Mouse (Mus musculus) gastrocnemius, postnatal 36 days (tissue): Measurements from ENCODE around the gene Ppp1r36. TPM values are rescaled to one million over a fixed set of nuclear protein-coding genes. Genes with fewer than 3 reads are reported as not detected.
"Not testable (repeated sequence)": the region's sequence is repeated elsewhere in the genome, so short reads cannot be mapped to it uniquely, and the experiment has no call there.

Source experiments
- DNase-seq, 2 experiments: peaks; one replicate each; pipeline ENCODE4 v3.0.0; 2022
- intact Hi-C: fragments of 180-260 bp; cut with DNase I; formaldehyde crosslinking; loops from one replicate; pipeline ENCODE4 v1.15.1; 2025
- total RNA-seq, 2 experiments: library from RNA; stranded (reverse); gene quantifications; 2 replicates each; pipeline ENCODE4 v1.2.3; 2021

Ppp1r36 gene
- total RNA-seq, 2 experiments from 2014 or later = not detected

- DNase-seq = no peak
- intact Hi-C loops = no loop called here
Measured at GRCm38 (mm10) chr12:76435549-76435948, 18.2 kb downstream of the Ppp1r36 start.

GRCm38 (mm10) chr12:76443488-76443887 is 26.1 kb downstream of the Ppp1r36 start:
- DNase-seq, intact Hi-C loops: not testable (repeated sequence)

GRCm38 (mm10) chr12:76444359-76444772 is 27.0 kb downstream of the Ppp1r36 start:
- intact Hi-C loops = no loop called here
- DNase-seq = no peak

- intact Hi-C loops = no loop called here
- no peak for DNase-seq
Measured at GRCm38 (mm10) chr12:76444862-76445261, 27.5 kb downstream of the Ppp1r36 start.

GRCm38 (mm10) chr12:76446201-76446600 is 28.9 kb downstream of the Ppp1r36 start:
- intact Hi-C loops = no loop called here
- DNase-seq = no peak

GRCm38 (mm10) chr12:76448127-76448526 is 30.8 kb downstream of the Ppp1r36 start:
- DNase-seq = no peak
- intact Hi-C loops = no loop called here

- intact Hi-C loops = no loop called here
- DNase-seq = no peak
Measured at GRCm38 (mm10) chr12:76452203-76452602, 34.9 kb downstream of the Ppp1r36 start.

GRCm38 (mm10) chr12:76458445-76458844 is 41.1 kb downstream of the Ppp1r36 start:
- intact Hi-C loops, DNase-seq: not testable (repeated sequence)

GRCm38 (mm10) chr12:76459032-76459431 is 41.7 kb downstream of the Ppp1r36 start:
- no peak for DNase-seq
- intact Hi-C loops = no loop called here

- no peak for DNase-seq
- intact Hi-C loops = no loop called here
Measured at GRCm38 (mm10) chr12:76463391-76463790, 46.1 kb downstream of the Ppp1r36 start.

GRCm38 (mm10) chr12:76464651-76465252 is 47.4 kb downstream of the Ppp1r36 start:
- intact Hi-C loops = loop anchor here (5.0 kb wide), 2 partner anchors 47 to 172 kb away; partner anchors contain the start of gene Ppp1r36

GRCm38 (mm10) chr12:76466651-76467050 is 49.3 kb downstream of the Ppp1r36 start:
- DNase-seq = peak in 1 of 2 experiments; percentile 28

More at GRCm38 (mm10) chr12:76464651-76465252, 47.4 kb downstream of the Ppp1r36 start:
- no peak for DNase-seq

GRCm38 (mm10) chr12:76467256-76467655 is 49.9 kb downstream of the Ppp1r36 start:
- no peak for DNase-seq
- intact Hi-C loops = loop anchor here (5.0 kb wide), 2 partner anchors 50 to 175 kb away; partner anchors contain the start of gene Ppp1r36

More at GRCm38 (mm10) chr12:76466651-76467050, 49.3 kb downstream of the Ppp1r36 start:
- intact Hi-C loops = loop anchor here (5.0 kb wide), 2 partner anchors 49 to 174 kb away; partner anchors contain the start of gene Ppp1r36

GRCm38 (mm10) chr12:76472046-76472445 is 54.7 kb downstream of the Ppp1r36 start:
- DNase-seq = peak in 1 of 2 experiments; percentile 40
- intact Hi-C loops = loop anchor here (5.0 to 10.0 kb wide), 2 partner anchors 130 to 207 kb away; no protein-coding TSS in a partner anchor

- intact Hi-C loops = loop anchor here (5.0 to 10.0 kb wide), 2 partner anchors 131 to 209 kb away; no protein-coding TSS in a partner anchor
Measured at GRCm38 (mm10) chr12:76473562-76474245, 56.4 kb downstream of the Ppp1r36 start.

GRCm38 (mm10) chr12:76474246-76474583 is 56.9 kb downstream of the Ppp1r36 start:
- no peak for DNase-seq
- intact Hi-C loops = loop anchor here (5.0 to 10.0 kb wide), 2 partner anchors 132 to 209 kb away; no protein-coding TSS in a partner anchor

More at GRCm38 (mm10) chr12:76473562-76474245, 56.4 kb downstream of the Ppp1r36 start:
- no peak for DNase-seq

- intact Hi-C loops = loop anchor here (5.0 to 10.0 kb wide), 2 partner anchors 133 to 210 kb away; no protein-coding TSS in a partner anchor
- DNase-seq = no peak
Measured at GRCm38 (mm10) chr12:76474802-76475201, 57.5 kb downstream of the Ppp1r36 start.

GRCm38 (mm10) chr12:76476146-76476545 is 58.8 kb downstream of the Ppp1r36 start:
- intact Hi-C loops = loop anchor here (10.0 kb wide), 1 partner anchor 211 kb away; no protein-coding TSS in a partner anchor
- no peak for DNase-seq

- DNase-seq = no peak
Measured at GRCm38 (mm10) chr12:76478309-76479023, 61.1 kb downstream of the Ppp1r36 start.

GRCm38 (mm10) chr12:76479174-76479573 is 61.8 kb downstream of the Ppp1r36 start:
- no peak for DNase-seq
- intact Hi-C loops = loop anchor here (10.0 kb wide), 1 partner anchor 214 kb away; no protein-coding TSS in a partner anchor

More at GRCm38 (mm10) chr12:76478309-76479023, 61.1 kb downstream of the Ppp1r36 start:
- intact Hi-C loops = loop anchor here (10.0 kb wide), 1 partner anchor 214 kb away; no protein-coding TSS in a partner anchor
